Mouse (Mus musculus) lung, postnatal 0 days (tissue): Measurements from ENCODE around the gene Tmem54.
A peak's percentile ranks its signal among the peaks of the same experiment; 100 is the strongest.

Source experiments
- CTCF ChIP-seq: IDR thresholded peaks from 2 replicates; pipeline ENCODE4 v1.5.1; 2016; ENCODE audit warnings: antibody characterized with exemption, mild to moderate bottlenecking
- EP300 ChIP-seq: IDR thresholded peaks from 2 replicates; pipeline ENCODE4 v1.6.1; 2016; ENCODE audit warnings: antibody characterized with exemption, mild to moderate bottlenecking, control low read depth

- TF ChIP-seq EP300 (no peak), CTCF (peak; percentile 61)
These were observed 15.4 kb downstream of the Tmem54 start for GRCm38 (mm10) chr4:129120520-129121445.
